Mouse (Mus musculus) right cerebral cortex, postnatal 25 days (tissue): ENCODE measurements around the gene Dusp28.

Source experiments
- DNase-seq: peaks from one replicate; pipeline ENCODE4 v3.0.0; 2022

Dusp28 gene

GRCm38 (mm10) chr1:92943219-92943989, 36.6 kb downstream of the Dusp28 start:
- no peak for DNase-seq

GRCm38 (mm10) chr1:92947966-92948365, 41.2 kb downstream of the Dusp28 start:
- DNase-seq: no peak

- DNase-seq: no peak
These were observed 42.6 kb downstream of the Dusp28 start for GRCm38 (mm10) chr1:92949426-92949825.

DNA sequence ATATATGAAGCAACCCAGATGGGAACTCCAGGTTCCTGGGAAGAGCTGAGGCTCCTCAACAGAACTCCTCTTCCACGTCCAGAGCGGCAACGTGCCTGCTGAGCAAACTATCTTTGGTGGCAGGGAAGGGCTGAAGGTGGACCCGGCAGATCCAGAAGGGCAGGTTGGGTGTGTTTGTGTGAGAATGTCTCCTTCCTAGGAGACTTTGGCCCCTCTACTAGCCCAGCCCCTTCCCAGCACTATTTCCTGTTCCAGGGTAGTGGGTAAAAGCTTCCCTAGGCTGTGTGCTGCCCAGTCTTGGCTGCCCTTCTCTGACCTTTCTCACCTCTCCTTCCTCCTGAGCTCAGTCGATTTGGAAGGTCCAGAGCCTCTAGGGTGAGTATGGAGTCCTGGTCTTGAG, 43.8 kb downstream of the Dusp28 start, which contains the start of gene Gpr35:
Gene Gpr35 (plus strand): TSS at position 259 of the 400 bp plus-strand sequence.
- DNase-seq: no peak

DNA sequence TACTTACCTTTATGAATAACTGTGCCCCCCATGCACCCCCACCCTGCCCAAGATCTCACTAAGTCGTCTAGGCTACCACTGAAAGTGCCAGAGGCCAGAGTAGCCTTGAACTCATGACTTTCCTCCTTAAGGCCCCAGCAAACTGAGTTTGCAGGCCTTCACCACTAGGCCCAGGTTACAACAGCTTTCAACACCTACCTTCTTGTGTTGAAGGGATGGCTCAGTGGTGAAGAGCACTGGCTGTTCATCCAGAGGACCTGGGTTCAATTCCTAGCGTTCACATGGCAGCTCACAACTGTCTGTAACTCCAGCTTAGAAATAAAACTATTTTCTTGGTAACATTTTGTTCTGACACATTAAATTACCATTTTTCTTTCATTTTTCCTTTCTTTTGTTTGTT, 46.9 kb downstream of the Dusp28 start:
- DNase-seq: no peak

GRCm38 (mm10) chr1:92956571-92957335, 50.0 kb downstream of the Dusp28 start:
- peak; percentile 59 for DNase-seq
